Mouse (Mus musculus): ENCODE measurements at regions not wholly inside any gene's neighbourhood (a gene's known extent, or its start where the extent isn't known, plus 50 kb on each side); places are given as distances from the start of the nearest gene placed in this dataset.

GRCm38 (mm10) chr12:66157630-66158292, 126.4 kb downstream of the Rpl10l start:
- intact Hi-C loops (cut with DNase I), result no loop called here
- no peak for DNase-seq (ENCODE audit: low spot score in 2 of 2)

DNA sequence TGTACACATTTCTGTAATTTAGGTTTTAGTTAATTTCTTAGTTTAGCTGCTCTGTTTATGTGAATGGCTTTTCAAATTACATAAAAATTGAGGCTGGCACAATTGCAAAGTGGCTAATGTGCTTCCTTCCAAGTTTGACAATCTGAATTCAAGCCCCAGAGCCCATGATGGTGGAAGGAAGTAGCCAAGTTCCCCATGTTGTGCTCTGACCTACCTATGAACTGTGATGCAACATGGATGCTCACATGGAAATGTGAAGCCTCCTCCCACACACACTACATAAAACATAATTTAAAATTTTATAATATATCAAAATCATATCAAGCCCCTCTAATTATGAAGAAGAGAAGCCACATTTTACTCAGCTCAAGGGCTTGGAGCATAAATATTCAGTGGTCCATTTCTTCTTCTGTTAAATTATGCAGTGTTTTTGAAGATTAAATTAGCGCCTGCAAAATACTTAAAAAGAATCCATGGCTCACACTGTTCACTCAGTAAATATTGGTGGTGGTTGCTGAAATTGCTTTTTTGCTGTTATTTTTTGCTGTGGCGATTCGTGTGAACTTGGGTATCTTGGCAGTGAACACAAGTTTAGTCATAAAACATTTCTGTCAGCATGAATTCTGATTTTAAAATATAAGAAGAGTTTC, 127.1 kb downstream of the Rpl10l start:
- no peak for DNase-seq (ENCODE audit: low spot score in 2 of 2)
- intact Hi-C loops (cut with DNase I), result no loop called here

- intact Hi-C loops (cut with DNase I), result no loop called here
- DNase-seq (ENCODE audit: low spot score in 2 of 2), result no peak
These were observed 153.3 kb downstream of the Rpl10l start for GRCm38 (mm10) chr12:66130909-66131308.

DNA sequence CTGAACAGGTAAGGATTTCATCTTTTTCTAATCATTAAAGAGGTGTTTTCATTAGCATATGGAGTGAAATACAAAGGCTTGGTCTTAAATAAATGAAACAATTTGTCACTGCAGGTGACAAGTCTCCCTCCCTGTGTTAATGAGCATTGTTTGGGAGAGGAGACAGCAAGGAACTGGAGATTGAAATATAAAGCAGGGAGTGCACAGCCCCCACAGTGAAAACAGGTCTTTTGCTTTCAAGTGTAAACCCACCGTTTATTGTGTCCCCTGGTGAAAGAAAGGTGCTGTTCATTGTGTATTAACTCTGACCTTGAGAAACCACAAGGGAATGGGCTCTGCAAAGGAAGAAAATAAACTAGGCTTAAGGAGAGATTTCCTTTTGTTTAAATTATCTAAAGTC, 164.6 kb downstream of the Rpl10l start:
- DNase-seq (ENCODE audit: low spot score in 2 of 2), result no peak
- intact Hi-C loops (cut with DNase I), result no loop called here

DNA sequence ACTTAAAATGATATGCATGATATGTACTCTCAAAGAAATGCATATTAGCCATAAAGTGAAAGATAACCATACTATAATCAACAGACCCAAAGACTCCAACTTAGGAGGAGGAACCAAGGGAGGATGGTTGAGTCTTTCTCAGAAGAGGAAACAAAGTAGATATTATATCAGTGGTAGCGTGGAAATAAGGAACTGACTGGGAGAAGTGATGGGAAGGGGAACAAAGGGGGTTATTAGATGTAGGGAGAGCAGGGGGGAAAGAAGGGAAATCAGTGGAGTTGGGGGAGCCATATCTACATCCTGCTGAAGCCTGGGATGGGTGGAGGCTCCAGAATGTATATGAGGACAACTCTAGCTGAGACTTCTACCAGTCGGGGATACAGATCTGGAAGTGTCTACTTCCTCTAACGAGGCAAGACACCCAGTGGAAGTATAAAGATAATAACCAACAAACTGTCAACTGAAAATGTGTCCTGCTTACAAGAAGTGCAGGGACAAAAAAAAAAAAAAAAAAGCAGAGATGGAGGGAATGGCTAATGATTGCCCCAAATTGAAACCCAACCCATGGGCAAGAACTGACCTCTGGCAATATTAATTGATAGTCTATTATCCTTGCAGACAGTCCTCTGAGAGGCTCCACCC, 193.3 kb downstream of the Rpl10l start:
- intact Hi-C loops (cut with DNase I), result no loop called here
- DNase-seq (ENCODE audit: low spot score in 2 of 2), result no peak

DNA sequence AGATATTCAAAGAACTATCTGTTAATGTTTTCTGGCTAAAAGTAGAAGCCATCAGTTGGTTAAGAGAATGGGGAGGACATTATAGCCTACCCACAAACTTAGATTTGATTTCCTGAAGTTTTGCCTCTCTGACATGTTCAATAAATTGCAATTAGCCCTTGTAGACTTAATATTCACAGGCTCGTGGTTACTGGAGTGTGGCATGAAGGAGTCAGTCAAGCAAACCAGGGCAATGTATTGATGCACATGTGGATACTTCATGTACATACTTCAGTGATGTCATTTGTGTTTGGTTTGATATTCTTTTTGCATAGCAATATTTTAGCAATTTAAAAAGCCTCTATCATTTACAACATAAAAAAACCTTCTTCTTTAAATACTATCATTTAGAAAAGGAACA, 223.9 kb downstream of the Rpl10l start:
- intact Hi-C loops (cut with DNase I), result no loop called here
- no peak for DNase-seq (ENCODE audit: low spot score in 2 of 2)

GRCm38 (mm10) chr12:66055206-66055605, 229.0 kb downstream of the Rpl10l start:
- no peak for DNase-seq (ENCODE audit: low spot score in 2 of 2)
- intact Hi-C loops (cut with DNase I), result no loop called here

DNA sequence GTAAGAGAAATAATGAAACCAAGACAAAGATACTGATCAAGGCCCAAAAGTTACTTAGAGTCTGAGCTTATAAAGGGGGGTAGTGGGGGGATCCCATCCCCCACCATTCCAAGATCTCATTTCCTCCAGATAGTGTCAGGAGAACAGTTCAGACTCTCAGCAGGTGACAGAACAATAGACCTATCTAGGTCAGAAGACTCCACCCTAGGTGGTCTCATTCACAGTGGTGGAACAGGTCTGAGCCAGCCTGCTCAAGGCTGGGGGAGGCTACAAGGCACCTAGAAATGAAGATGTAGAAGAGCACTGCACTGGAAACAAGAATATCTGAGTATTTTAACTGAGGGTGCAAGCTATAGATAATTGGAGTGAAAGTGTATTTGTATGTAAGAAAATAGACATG, 235.3 kb downstream of the Rpl10l start:
- intact Hi-C loops (cut with DNase I), result no loop called here
- no peak for DNase-seq (ENCODE audit: low spot score in 2 of 2)

- peak; percentile 17 to 18 for DNase-seq (ENCODE audit: low spot score in 2 of 2)
These were observed 247.9 kb downstream of the Rpl10l start for GRCm38 (mm10) chr12:66036281-66036680.

DNA sequence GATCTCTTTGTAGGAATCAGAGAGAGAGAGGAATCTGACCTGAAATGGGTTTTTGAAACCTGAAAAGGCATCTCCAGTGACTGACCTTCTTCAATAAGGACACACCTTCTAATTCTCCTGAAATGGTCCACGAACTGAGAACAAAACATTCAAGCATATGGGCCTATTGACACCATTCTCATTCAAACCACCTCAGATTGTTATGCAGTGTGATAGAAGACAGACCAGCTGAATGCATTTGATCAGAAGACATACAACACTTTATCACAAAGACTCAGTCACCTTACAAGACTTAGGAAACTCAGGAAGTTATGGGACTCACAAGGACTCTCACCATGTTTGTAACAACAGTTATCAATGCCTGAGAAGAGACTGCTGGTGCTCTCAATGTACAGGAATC, 256.7 kb downstream of the Rpl10l start:
- DNase-seq (ENCODE audit: low spot score in 2 of 2), result no peak
- intact Hi-C loops (cut with DNase I), result no loop called here

More at GRCm38 (mm10) chr12:66036281-66036680, 247.9 kb downstream of the Rpl10l start:
- intact Hi-C loops (cut with DNase I), result no loop called here

GRCm38 (mm10) chr12:66012706-66013105, 271.5 kb downstream of the Rpl10l start:
- DNase-seq (ENCODE audit: low spot score in 2 of 2), result no peak
- intact Hi-C loops (cut with DNase I), result no loop called here
